Mouse (Mus musculus) small intestine, adult 2 months (tissue): ENCODE results near the gene Cd209g.

ENCODE experiments used
- CTCF ChIP-seq: fragments of 200-500 bp; IDR thresholded peaks from 2 replicates; pipeline ENCODE4 v1.5.1; 2012; ENCODE audit warnings: low read depth, mild to moderate bottlenecking, control low read depth, inconsistent platforms, low read length, moderate library complexity, mixed read lengths; ENCODE audit not compliant: insufficient replicate concordance, insufficient read length; ENCODE audit errors: extremely low read depth
- POLR2A ChIP-seq: fragments of 200-500 bp; IDR thresholded peaks from 2 replicates; pipeline ENCODE4 v1.6.1; 2012; ENCODE audit warnings: low read depth, mild to moderate bottlenecking, control low read depth, inconsistent platforms, low read length, moderate library complexity

- no peak for TF ChIP-seq POLR2A
- no peak for TF ChIP-seq CTCF
These were observed 31.4 kb downstream of the Cd209g start for GRCm38 (mm10) chr8:4165176-4165851.
